In the genomic region with DNA sequence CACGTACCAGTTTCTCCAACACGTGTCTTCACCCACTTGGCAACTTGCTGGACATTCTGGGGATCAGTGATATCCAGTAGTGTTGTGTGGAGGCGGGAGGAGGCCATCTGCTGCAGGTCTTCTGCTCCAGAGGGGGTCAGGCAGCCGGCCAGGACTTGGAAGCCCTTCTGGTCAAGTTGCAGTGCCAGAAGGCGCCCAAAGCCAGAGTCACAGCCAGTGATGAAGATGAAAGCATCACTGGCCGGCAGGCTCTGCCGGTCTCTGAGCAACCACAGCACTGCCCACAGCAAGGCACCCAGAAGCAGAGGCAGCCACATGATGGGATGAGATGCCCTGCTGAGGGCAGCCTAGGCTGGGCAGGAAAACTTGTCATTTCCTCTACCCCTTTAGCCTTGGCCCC, we compare ENCODE assay signal across 8 mouse cellular contexts. TPM values are rescaled to one million over a fixed set of nuclear protein-coding genes. Genes with fewer than 3 reads are reported as not detected.
A peak's percentile ranks its signal among the peaks of the same experiment; 100 is the strongest.
DNase-seq lines count a peak whose midpoint lies in the region; ATAC-seq lines count a peak whose summit lies in the region.

No protein-coding gene starts in this region.

- DNase-seq in adrenal gland, adult (ENCODE audit: inconsistent age in 2 of 2, low spot score in 1 of 2), result peak; percentile 45 to 59
- DNase-seq in adrenal gland, postnatal 4 days (ENCODE audit: low spot score in 2 of 2), result no peak
- DNase-seq in midbrain, embryonic 11.5 days (ENCODE audit: low spot score, missing footprints), result no peak
- peak; percentile 58 to 59 for DNase-seq in heart, postnatal 14 days
- no peak for DNase-seq in thymus, postnatal 25 days

- no peak overlapping the region for H3K4me2 ChIP-seq in midbrain, embryonic 13.5 days (replicated peaks)
- no peak overlapping the region for H3K4me2 ChIP-seq in midbrain, embryonic 11.5 days
- no peak overlapping the region for H3K4me2 ChIP-seq in limb, embryonic 15.5 days
- no peak overlapping the region for H3K4me2 ChIP-seq in forebrain, embryonic 16.5 days (ENCODE audit: low read length)

- no peak for ATAC-seq in midbrain, embryonic 13.5 days
- ATAC-seq in midbrain, embryonic 11.5 days (ENCODE audit: low FRiP score), result no peak
- ATAC-seq in limb, embryonic 15.5 days (ENCODE audit: insufficient number of reproducible peaks, low FRiP score, low TSS enrichment, low read depth), result no peak
- ATAC-seq in forebrain, embryonic 16.5 days, result no peak

- H3K4me3 ChIP-seq in midbrain, embryonic 13.5 days (replicated peaks), result no peak overlapping the region
- H3K4me3 ChIP-seq in midbrain, embryonic 11.5 days (ENCODE audit: low read depth, low read length), result no peak overlapping the region
- H3K4me3 ChIP-seq in limb, embryonic 15.5 days, result no peak overlapping the region
- no peak overlapping the region for H3K4me3 ChIP-seq in forebrain, embryonic 16.5 days (replicated peaks; ENCODE audit: low read length)

- H3K27ac ChIP-seq in midbrain, embryonic 13.5 days, result 0 out of 2 replicates have a peak overlapping the region, but pooled peaks have one; percentile 19
- no peak overlapping the region for H3K27ac ChIP-seq in midbrain, embryonic 11.5 days (ENCODE audit: low read depth, low read length)
- peak overlapping the region; percentile 67 for H3K27ac ChIP-seq in limb, embryonic 15.5 days
- H3K27ac ChIP-seq in forebrain, embryonic 16.5 days (ENCODE audit: low read length), result no peak overlapping the region

- peaks cover 14% of the 10 kb centered on the region for H3K36me3 ChIP-seq in midbrain, embryonic 13.5 days
- H3K36me3 ChIP-seq in midbrain, embryonic 11.5 days (ENCODE audit: control insufficient read depth, insufficient read depth, low read length), result no peaks in the 10 kb centered on the region
- H3K36me3 ChIP-seq in limb, embryonic 15.5 days, result peaks cover 51% of the 10 kb centered on the region
- H3K36me3 ChIP-seq in forebrain, embryonic 16.5 days (ENCODE audit: control insufficient read depth, insufficient read depth), result no peaks in the 10 kb centered on the region

- H3K9me3 ChIP-seq in midbrain, embryonic 13.5 days, result no peaks in the 10 kb centered on the region
- no peaks in the 10 kb centered on the region for H3K9me3 ChIP-seq in midbrain, embryonic 11.5 days (ENCODE audit: control insufficient read depth, low read length)
- no peaks in the 10 kb centered on the region for H3K9me3 ChIP-seq in limb, embryonic 15.5 days
- H3K9me3 ChIP-seq in forebrain, embryonic 16.5 days (ENCODE audit: control insufficient read depth, low read length), result no peaks in the 10 kb centered on the region

- no peaks in the 10 kb centered on the region for H3K27me3 ChIP-seq in midbrain, embryonic 13.5 days
- H3K27me3 ChIP-seq in midbrain, embryonic 11.5 days (ENCODE audit: control insufficient read depth, insufficient read depth, low read length), result no peaks in the 10 kb centered on the region
- no peaks in the 10 kb centered on the region for H3K27me3 ChIP-seq in limb, embryonic 15.5 days
- no peaks in the 10 kb centered on the region for H3K27me3 ChIP-seq in forebrain, embryonic 16.5 days (replicated peaks; ENCODE audit: control insufficient read depth, insufficient read depth, low read length)

- peaks cover 38% of the 10 kb centered on the region for H3K4me1 ChIP-seq in midbrain, embryonic 13.5 days (replicated peaks)
- peaks cover 13% of the 10 kb centered on the region for H3K4me1 ChIP-seq in midbrain, embryonic 11.5 days (ENCODE audit: control insufficient read depth, insufficient read depth, low read length)
- peaks cover 50% of the 10 kb centered on the region for H3K4me1 ChIP-seq in limb, embryonic 15.5 days
- peaks cover 14% of the 10 kb centered on the region for H3K4me1 ChIP-seq in forebrain, embryonic 16.5 days (replicated peaks; ENCODE audit: control insufficient read depth, insufficient read depth, low read length)

- WGBS in midbrain, embryonic 13.5 days, result 71% methylated on average over 7 of the region's 7 CpGs
- 76% methylated on average over 7 of the region's 7 CpGs for WGBS in midbrain, embryonic 11.5 days
- WGBS in limb, embryonic 15.5 days, result 69% methylated on average over 7 of the region's 7 CpGs
- 83% methylated on average over 7 of the region's 7 CpGs for WGBS in forebrain, embryonic 16.5 days

- no peak overlapping the region for H3K9ac ChIP-seq in midbrain, embryonic 13.5 days (replicated peaks)
- H3K9ac ChIP-seq in midbrain, embryonic 11.5 days (ENCODE audit: low read length), result no peak overlapping the region
- H3K9ac ChIP-seq in limb, embryonic 15.5 days, result no peak overlapping the region
- no peak overlapping the region for H3K9ac ChIP-seq in forebrain, embryonic 16.5 days (replicated peaks; ENCODE audit: low read depth, low read length)

- intact Hi-C loops in heart, postnatal 14 days (cut with DNase I), result loop anchor here (5.0 kb wide), 1 partner anchor 59 kb away; no protein-coding TSS in a partner anchor

RNA-seq across cellular contexts. Expression of gene Rdh5, which starts 4.4 kb away (rescaled TPM):
- 10 to 100 TPM; 13.5 to 24.2 TPM for total RNA-seq in adrenal gland, postnatal 4 days (2021)
- polyA plus RNA-seq in midbrain, embryonic 13.5 days (2015; fragmentation: Nextera tagmentation; extraction: Ambion mirVana), result 14.8 and 20.9 TPM in 2 replicates
- polyA plus RNA-seq in midbrain, embryonic 11.5 days (2014; fragmentation: Nextera tagmentation; extraction: Ambion mirVana), result 11.3 TPM in 2 replicates
- total RNA-seq in heart, postnatal 14 days (2021), result 1 to 10 TPM; 8.6 to 9.5 TPM
- 13.6 and 16.8 TPM in 2 replicates for polyA plus RNA-seq in limb, embryonic 15.5 days (2015; fragmentation: Nextera tagmentation; extraction: Ambion mirVana)
- polyA plus RNA-seq in forebrain, embryonic 16.5 days (2015; fragmentation: Nextera tagmentation; extraction: Ambion mirVana), result 8.6 and 12.3 TPM in 2 replicates

RNA-seq across cellular contexts. Expression of gene Bloc1s1, which starts 5.6 kb away (rescaled TPM):
- 100 to 1,000 TPM; 158 to 168 TPM for total RNA-seq in adrenal gland, postnatal 4 days (2021)
- 266 and 289 TPM in 2 replicates for polyA plus RNA-seq in midbrain, embryonic 13.5 days (2015; fragmentation: Nextera tagmentation; extraction: Ambion mirVana)
- polyA plus RNA-seq in midbrain, embryonic 11.5 days (2014; fragmentation: Nextera tagmentation; extraction: Ambion mirVana), result 242 and 271 TPM in 2 replicates
- 100 to 1,000 TPM; 177 to 183 TPM for total RNA-seq in heart, postnatal 14 days (2021)
- 225 and 234 TPM in 2 replicates for polyA plus RNA-seq in limb, embryonic 15.5 days (2015; fragmentation: Nextera tagmentation; extraction: Ambion mirVana)
- polyA plus RNA-seq in forebrain, embryonic 16.5 days (2015; fragmentation: Nextera tagmentation; extraction: Ambion mirVana), result 203 and 221 TPM in 2 replicates

RNA-seq across cellular contexts. Expression of gene Itga7, which starts 15.4 kb away (rescaled TPM):
- total RNA-seq in adrenal gland, postnatal 4 days (2021), result 10 to 100 TPM; 13.9 to 17.2 TPM
- 1.7 and 2.5 TPM in 2 replicates for polyA plus RNA-seq in midbrain, embryonic 13.5 days (2015; fragmentation: Nextera tagmentation; extraction: Ambion mirVana)
- 1.6 and 1.7 TPM in 2 replicates for polyA plus RNA-seq in midbrain, embryonic 11.5 days (2014; fragmentation: Nextera tagmentation; extraction: Ambion mirVana)
- total RNA-seq in heart, postnatal 14 days (2021), result 100 to 1,000 TPM; 163 to 167 TPM
- 11.8 and 27.8 TPM in 2 replicates for polyA plus RNA-seq in limb, embryonic 15.5 days (2015; fragmentation: Nextera tagmentation; extraction: Ambion mirVana)
- polyA plus RNA-seq in forebrain, embryonic 16.5 days (2015; fragmentation: Nextera tagmentation; extraction: Ambion mirVana), result 3.1 and 3.4 TPM in 2 replicates

RNA-seq across cellular contexts. Expression of gene Cd63, which starts 17.5 kb away (rescaled TPM):
- 100 to 1,000 TPM; 304 to 317 TPM for total RNA-seq in adrenal gland, postnatal 4 days (2021)
- 127 and 141 TPM in 2 replicates for polyA plus RNA-seq in midbrain, embryonic 13.5 days (2015; fragmentation: Nextera tagmentation; extraction: Ambion mirVana)
- polyA plus RNA-seq in midbrain, embryonic 11.5 days (2014; fragmentation: Nextera tagmentation; extraction: Ambion mirVana), result 168 and 177 TPM in 2 replicates
- 100 to 1,000 TPM; 127 to 131 TPM for total RNA-seq in heart, postnatal 14 days (2021)
- polyA plus RNA-seq in limb, embryonic 15.5 days (2015; fragmentation: Nextera tagmentation; extraction: Ambion mirVana), result 1,128 and 1,135 TPM in 2 replicates
- polyA plus RNA-seq in forebrain, embryonic 16.5 days (2015; fragmentation: Nextera tagmentation; extraction: Ambion mirVana), result 119 and 137 TPM in 2 replicates

RNA-seq across cellular contexts. Expression of gene Gdf11, which starts 26.7 kb away (rescaled TPM):
- total RNA-seq in adrenal gland, postnatal 4 days (2021), result 1 to 10 TPM; 5.1 to 8.9 TPM
- 11.2 and 11.7 TPM in 2 replicates for polyA plus RNA-seq in midbrain, embryonic 13.5 days (2015; fragmentation: Nextera tagmentation; extraction: Ambion mirVana)
- 10.0 and 10.2 TPM in 2 replicates for polyA plus RNA-seq in midbrain, embryonic 11.5 days (2014; fragmentation: Nextera tagmentation; extraction: Ambion mirVana)
- 1 to 10 TPM; 2.8 TPM for total RNA-seq in heart, postnatal 14 days (2021)
- polyA plus RNA-seq in limb, embryonic 15.5 days (2015; fragmentation: Nextera tagmentation; extraction: Ambion mirVana), result 5.9 and 6.2 TPM in 2 replicates
- polyA plus RNA-seq in forebrain, embryonic 16.5 days (2015; fragmentation: Nextera tagmentation; extraction: Ambion mirVana), result 5.6 and 7.0 TPM in 2 replicates

Comparison
In these comparisons a context has a peak if more than half of its experiments do, and no peak if none do; other contexts are left out.
1. DNase-seq: peak in adrenal gland, adult (2 of 2) and heart, postnatal 14 days (2 of 2); none in adrenal gland, postnatal 4 days (0 of 2), midbrain, embryonic 11.5 days (single experiment) and thymus, postnatal 25 days (single experiment).
2. H3K27ac ChIP-seq: peak in midbrain, embryonic 13.5 days (single experiment) and limb, embryonic 15.5 days (single experiment); none in midbrain, embryonic 11.5 days (single experiment) and forebrain, embryonic 16.5 days (single experiment).